Mouse (Mus musculus) urinary bladder, postnatal 14 days (tissue): ENCODE results near the gene Grik1.
A peak's percentile ranks its signal among the peaks of the same experiment; 100 is the strongest.

Experiments
- DNase-seq: peaks from one replicate; pipeline ENCODE4 v3.0.0; 2021; ENCODE audit warnings: low spot score

The Grik1 gene

DNA sequence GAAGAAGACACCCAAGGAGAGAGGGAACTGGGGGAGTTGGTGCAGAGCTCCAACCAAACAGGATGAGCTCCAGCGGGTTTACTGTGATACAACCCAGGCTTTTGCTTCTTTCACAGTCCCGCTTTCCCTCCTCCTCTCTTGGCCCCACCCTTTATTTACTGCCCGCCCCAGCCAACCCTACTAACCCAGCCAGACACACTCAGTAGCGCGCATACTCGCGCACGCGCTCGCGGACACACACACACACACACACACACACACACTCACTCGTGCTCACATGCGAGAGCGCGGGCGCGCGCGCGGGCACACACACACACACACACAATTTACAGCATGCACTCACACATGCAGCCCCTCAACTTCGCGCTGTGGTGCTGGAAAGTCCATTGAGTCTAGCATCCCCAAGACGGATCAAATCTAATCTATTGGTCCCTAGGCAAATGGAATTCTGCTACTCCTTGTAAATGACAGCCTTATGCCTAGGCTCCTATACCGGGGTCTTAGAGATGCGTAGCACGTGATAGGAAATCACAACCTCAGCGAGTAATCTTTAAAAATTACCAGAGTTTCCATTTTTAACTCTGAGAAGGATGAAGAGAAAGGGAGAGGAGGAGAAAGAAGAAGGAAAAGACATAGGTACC lies at the start of gene Grik1:
Gene Grik1 (minus strand): TSS at position 134 of the 641 bp plus-strand sequence.
- DNase-seq, result peak; percentile 3

DNA sequence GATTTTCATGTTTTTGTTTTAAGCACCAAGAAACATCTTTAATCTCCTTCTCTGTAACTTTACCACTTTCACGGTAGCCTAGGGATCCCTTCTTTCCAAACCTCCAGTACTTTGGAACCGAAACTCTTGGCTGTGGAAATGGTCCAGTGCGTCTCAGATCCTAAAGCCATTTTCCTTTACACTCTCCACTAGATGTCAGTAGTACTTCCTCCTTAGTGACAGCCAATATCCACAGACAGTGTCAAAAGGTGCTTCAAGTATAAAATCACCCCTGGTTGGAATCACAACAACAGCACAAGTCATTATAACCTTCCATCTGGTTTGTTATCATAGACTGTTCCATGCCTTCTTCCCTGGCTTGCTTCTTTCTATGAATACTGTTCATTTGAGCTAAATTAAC lies 4.1 kb upstream of the Grik1 start:
- no peak for DNase-seq

DNA sequence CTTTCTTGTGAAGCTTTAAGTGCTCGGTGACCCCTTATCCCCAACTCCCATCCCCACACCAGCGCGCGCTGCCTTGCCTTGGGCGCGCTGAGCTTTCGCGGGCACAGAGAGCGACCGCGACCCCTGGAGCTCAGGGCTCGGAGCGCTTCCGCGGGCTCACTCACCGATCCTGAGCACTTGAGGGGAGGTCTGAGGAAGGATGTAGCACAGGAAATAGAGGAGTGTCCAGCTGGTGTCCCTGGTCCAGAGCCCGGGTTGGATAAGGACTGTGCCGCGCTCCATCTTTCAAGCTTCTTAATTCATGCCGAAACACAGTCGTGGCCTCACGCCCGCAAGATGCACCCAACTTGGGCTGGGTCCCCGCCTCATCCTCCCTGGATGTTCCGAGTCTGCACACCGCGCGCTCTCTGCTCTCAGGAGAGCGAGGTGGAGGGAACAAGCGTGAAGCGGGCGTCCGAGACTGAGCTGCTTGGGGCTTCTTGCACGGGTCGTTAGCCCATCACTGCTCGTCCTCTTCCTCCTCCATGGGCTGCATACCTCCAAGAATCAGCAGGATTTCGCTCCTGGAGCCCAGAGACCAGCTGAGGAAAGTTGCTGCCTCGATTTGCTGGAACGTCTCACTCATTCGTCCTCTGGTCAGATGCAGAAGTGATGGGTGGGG lies 514 bp downstream of the Grik1 start:
- DNase-seq, result no peak

DNA sequence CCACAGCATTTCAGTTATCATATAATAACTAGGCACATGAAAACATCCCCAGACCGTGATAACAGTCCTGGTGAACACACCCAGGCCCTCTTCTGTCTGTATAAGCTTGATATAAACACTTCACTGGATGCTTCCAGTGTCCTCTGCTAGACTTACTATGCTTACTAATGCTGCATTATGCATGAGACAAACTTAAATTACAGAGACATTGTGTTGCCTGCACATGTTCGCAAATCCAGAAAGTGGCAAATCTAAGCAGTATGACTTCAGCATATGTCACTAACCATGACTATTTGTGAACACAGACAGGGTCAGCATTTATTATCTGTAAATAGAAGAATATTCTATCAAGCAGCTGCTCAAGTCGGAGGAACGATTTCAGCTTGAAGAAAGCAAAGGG lies 31.7 kb downstream of the Grik1 start:
- DNase-seq, result no peak

DNA sequence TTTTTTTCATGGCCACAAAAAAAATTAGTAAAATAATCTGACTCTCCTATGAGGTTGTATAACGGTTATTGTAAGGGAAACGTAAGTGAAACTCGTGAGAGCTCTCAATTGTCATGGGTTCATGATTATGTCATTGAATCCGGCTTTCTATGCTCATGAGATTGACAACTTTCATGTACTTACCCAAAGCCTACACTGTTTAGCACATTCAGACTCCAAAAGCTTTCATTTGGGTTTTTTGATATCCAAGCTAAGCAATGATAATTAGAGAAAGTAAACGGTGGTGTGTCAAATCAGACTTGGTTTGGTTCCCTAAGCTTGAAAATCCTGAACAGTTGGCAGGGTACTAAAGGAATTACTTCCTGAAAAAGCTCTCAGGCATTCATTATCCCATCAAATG lies 33.0 kb downstream of the Grik1 start:
- no peak for DNase-seq

DNA sequence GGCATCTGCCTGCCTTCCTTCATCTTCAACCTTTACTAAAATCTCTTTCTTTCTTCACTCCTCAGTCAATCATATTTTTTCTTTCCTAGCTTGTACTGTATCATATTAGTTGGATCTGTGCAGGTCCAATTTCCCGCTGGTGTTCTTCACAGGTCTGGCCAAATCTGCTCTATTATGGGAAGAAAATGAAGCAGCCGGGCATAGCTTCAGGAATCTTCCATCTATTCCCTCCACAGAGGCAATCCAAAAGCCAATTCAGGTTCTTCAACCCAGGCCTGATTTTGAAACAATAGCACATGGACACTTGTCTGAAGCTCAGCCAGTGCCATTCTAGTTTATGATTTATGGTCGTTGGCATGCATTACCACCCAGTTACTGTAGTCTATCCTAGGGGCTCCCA lies 34.0 kb downstream of the Grik1 start:
- no peak for DNase-seq

DNA sequence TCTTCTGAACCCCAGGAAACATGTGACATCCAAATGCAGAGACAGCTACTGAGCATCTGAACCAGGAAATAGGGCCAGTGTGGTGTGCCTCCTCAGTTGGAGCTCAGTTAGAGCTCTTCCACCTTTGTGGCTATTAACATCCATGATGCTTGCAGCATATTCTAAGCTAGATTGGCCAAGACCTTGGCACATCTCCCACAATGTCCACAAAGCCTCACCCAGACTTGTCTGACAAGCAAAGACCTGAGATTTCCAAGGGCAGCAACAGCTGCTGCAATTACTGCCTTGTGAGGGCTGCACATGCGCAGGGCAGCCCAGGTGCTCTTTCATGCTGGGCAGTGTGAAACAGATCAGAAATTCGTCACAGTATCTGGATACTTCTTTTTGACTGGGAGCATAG lies 37.4 kb downstream of the Grik1 start:
- DNase-seq, result peak; percentile 59

DNA sequence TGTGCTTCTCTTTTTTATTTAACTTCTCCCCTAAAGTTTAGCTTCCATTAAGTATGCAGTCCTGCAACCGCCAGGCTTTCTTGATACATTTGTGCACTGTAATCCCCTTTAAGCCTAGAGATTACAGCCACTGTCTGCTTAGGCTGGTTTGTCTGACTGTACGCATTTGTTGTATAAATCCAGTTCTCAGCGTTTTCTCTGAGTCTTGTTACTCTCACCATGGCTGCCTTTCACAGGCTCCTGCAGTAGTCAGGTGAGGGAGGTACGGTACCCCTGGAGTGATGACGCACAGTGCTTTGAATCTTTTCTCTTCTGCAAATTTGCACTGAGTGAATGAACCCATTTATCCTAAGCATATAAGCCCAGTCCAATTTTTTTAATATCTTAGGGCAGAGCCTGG lies 39.0 kb downstream of the Grik1 start:
- no peak for DNase-seq

DNA sequence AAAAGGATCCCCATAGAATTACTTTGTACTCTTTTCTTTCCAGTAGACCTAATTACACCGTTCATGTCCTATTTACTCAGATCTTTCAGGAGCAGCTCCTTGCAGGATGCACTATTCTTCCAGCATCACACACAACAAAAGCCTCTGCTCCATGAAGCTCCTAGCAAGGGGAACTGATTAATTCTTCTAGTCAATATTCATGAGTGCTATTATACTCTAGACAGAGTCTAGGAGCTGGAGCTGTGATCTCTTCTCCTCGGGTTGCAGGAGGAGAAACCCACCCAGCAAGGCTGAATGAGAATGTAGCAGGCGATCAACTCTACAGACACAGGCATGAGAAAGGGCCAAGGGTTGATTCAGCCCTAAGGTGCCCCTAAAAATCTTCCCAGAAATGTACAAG lies 40.2 kb downstream of the Grik1 start:
- no peak for DNase-seq

DNA sequence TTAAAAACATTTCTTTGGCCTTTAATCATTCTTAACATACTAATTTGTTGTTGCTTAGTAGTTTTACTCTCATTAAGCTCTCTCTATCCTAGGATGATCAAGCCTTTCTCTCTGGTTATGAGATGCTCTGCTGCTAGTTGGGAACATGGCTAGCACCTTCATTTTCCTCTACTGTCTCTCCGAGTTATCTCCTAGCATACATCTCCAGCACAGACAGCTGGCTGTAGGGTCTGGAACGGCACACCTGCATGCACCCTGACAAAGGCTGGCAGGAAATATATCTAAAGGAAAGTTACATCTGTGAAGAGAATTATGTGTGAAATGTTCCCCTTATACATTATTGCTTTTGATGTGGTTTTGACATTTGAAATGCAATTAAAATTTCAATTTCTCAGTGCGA lies 42.5 kb downstream of the Grik1 start:
- no peak for DNase-seq

DNA sequence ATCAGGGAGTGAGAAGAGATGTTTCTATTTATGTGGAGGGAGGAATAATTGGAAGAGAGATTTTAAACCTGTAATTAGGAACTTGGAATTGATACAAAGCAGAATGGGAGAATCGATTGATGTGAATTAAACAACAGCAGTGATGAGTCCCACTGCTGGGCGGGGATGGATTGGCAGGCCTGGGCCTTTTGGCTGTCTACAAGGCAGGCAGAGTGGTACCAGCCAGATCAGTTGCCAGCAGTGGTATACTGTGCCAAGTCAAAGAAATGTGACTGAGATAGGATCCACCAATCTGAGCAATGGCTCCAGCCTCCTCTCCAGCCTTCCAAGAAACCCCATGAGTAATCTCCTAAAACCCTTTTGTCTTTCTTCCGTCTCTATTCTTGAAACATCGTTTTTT lies 45.4 kb downstream of the Grik1 start:
- DNase-seq, result no peak

DNA sequence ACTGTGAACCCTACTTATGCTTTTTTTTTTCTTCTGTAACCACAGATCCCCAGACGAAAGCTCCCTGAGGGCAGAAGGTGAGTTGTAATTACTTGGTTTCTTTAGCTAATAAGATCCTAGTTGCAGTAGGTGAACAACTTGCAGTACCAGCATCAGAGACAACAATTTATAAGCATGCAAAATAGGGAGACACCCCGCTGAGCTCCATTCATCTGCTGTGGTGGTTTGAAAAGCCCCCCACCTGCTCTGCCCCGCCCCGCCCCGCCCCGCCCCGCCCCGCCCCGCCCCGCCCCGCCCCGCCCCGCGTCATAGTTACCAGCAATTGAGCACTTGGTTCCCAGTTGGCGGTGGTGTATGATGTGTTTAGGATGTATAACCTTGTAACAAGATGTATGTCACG lies 64.4 kb downstream of the Grik1 start:
- no peak for DNase-seq

DNA sequence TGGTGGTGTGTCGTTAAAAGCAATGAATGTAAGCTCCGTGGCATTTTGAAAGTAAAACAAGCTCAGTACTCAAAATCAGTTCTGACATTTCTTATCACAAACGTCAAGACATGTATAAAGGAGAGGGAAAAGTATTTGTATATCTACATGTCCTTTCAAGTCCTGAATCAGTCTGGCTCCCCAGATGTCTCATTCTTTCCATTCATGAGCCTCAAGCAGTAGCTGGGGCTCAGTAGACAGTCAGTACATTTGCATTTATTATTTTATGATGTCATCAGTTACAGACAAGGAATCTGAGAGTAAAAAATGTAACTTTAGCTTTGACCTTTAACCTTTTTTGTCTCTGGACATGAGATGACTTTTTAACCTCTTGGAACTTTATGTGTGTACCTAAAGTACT lies 68.1 kb downstream of the Grik1 start:
- no peak for DNase-seq

DNA sequence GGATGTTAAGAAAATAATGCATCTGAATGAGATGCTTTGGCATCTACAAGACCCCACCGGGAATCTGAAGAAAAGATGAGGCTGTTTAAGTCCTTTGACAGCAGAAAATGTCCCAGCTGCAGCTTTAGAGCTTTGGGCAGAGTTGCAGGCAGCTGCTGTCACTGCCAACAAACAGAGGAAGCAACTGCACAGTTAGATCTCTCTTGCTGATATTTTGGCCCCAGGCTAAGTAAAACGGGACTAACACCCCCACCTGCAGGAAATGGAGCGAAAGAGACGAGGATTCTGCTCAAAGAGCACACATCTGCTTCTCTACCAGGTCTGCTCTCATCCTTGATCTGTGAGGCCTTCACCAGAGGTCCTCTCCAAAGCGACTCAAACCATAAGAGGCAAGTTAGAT lies 77.5 kb downstream of the Grik1 start:
- no peak for DNase-seq

DNA sequence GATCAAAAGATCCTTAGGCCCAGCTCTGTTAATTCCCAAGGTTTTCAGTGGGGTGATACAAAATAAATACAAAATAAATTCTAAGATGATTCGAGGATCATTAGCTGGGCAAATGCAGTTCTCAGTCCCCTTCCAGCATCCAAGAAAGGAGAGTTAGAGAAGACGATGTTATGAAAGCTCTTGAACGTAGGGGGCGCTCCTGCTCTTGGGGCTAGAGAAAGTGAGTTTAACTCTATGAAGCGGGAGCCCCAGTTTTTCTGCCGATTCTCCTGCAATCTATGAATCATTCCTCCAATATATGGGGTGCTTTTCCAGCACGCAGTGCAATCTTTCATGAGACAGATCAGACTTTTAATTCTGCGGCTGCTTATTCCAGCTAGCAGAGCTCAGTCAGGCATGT lies 78.2 kb downstream of the Grik1 start:
- DNase-seq, result no peak

DNA sequence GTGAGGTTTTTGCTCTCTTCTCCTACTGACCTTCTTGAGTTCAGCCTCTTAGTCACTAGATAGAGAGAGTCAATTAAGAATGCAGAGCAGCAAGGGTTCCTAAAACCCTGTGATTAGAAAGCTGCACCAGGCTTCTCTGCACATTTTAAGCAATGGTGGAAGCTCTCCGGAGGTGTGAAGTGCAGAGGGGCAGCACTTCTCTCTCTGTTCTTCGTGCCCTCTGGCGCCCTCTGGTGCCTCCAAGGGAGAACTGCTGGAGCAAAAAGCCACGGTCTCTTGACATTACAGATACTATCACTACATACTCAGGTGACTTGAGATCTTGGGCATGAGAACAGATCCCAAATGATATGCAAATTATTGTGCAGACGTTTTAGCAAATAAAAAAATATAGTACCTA lies 85.7 kb downstream of the Grik1 start:
- peak; percentile 61 for DNase-seq

DNA sequence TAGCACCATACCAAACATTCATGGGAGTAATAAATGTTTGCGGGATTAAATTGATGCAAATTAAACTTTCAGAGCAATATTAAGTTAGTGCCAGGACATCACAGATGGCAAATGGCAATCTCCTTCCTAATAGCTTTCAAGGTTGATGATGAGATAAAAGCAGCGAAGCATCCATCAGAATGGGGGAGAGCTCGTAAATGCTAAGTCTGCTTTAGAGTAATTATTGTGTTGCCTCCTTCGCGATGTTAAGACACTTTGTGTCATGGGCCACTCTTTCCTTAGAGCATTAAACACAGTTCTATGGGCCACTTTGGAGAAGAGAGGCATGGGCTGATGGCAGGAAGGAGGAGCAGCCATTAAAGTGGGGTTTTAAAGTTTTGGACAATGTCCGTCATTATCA lies 86.1 kb downstream of the Grik1 start:
- no peak for DNase-seq

DNA sequence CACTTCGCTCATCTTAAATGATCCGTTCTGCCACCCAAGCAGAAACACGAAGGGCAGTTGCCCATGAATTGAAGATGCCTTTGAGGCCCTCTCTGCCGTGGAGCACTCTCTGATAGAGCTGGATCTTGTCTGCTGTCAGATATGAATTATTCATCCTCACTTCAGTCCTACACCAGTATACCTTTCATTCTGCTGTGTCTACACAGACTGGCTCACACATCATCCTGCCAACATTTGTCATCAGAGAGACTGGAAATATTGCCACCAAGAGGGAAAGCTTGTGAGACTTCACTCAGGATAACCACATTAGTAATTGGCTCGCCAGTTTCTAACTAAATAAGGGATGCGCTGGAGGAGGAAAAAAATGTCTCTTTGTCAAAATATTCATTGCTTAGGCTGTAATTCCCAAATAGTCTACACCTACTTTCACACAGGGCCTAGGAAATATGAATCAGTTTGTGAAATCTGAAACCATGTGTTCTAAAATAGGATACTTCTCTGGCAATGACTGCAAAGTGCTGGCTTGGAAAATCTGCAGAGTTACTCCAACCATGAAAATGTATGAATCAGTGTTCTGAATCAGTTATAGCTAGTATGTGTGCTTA lies 102.5 kb downstream of the Grik1 start:
- no peak for DNase-seq

DNA sequence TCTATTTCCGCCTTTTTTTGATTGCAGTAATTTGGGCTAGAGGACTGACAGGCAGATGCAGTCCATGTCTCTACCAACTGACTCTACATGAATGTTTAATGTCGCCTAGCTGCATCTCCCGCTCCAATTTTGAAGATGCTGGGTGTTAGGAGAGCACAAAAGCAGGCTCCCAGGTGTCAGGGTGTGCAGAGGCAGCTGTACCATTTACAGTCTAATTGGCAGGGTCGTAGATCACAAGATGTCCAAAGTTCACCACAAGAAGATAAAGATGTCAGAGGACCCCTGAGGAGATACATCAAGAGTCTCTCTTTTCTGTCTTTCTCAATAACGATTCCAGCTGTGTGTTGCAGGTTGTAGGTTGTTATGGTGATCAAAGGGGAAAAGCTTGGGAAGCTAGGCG lies 111.3 kb downstream of the Grik1 start:
- no peak for DNase-seq

DNA sequence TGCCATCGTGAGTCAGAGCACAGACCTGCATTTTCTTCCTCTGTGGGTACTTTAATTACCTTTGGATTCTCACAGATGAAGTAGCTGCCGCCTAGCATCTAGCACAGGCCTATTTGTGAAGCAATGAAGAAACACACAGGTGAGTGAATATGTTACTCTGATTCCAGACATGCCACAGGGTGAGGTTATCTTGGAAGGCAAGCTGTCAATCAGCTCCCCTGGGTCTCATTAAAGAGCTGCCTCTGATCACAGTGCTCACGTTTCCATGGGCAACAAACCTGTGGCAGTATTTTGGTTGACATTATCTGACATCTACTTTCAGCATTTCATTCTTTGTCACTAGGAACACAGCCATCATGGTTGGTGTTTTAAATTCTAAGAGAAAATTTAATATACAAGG lies 112.7 kb downstream of the Grik1 start:
- no peak for DNase-seq

DNA sequence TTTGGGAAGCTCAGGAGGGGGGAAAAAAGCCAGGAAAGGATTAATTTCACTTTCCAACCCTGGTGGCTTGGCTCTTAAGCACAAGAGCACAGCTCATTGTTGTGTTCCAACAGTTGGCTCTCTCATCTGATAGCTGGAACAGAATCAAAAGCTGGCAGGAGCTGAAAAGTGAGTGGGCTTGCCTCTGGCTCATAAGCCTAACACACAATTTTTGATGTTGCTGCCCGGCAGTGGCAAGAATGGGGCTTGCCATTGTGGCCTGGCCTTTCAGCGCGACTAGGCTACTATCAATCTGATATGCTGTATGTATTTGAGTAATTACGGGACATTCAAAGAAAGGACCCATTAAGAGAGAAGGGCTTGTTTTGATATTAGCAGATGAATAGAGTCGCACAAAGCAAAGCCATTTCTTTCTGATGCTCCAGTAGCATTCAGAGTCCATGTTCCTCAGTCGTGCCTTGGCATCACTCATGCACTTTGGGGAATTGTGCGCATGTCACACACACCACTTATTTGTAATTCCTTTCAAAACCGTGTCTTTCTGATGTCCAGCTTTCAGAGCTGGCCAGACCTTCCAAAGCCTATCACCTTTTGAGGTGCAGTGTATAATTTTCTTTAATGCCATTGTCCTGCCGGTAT lies 115.9 kb downstream of the Grik1 start:
- DNase-seq, result no peak

DNA sequence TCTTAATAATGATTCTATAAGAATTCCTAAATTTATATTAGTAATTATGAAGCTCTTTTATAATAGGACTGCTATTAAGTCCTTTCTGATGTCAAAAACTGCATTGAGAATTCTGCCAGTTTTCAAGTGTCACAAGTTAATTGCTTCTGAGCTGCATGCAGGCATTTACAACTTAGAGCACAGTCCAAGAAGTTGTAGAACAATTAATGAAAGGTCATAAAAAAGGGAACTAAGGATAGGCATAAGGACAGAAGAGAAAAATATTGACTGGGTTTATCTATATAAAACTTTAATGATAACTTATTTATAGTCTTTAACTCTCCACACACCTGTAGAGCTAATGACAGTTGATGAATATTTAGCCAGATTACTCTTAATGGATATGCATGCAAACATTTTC lies 123.5 kb downstream of the Grik1 start:
- no peak for DNase-seq

DNA sequence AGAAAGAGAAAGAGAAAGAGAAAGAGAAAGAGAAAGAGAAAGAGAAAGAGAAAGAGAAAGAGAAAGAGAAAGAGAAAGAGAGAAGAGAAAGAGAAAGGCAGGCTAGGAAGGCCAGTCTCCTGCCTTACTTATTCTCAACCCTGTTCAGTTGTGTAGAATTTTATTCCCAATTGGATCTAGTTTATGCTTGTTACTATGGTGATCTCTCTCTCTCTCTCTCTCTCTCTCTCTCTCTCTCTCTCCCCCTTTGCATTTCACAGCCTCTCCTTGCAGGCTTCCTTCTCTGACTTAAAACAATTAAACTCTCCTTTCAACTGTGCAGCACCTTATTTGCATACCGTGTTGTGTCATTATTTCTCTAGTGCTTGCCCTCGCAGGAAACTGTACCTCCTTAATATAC lies 147.5 kb downstream of the Grik1 start:
- DNase-seq, result no peak
